Mouse (Mus musculus): Measurements from ENCODE around the gene Themis3. TPM values are rescaled to one million over a fixed set of nuclear protein-coding genes. Genes with fewer than 3 reads are reported as not detected.

Gene Themis3
- not detected for polyA plus RNA-seq (2014; fragmentation: Illumina TruSeq; extraction: RNeasy Lipid Tissue Mini Kit (QIAGEN cat#74804); ENCODE audit: low read depth, low replicate concordance)

DNA sequence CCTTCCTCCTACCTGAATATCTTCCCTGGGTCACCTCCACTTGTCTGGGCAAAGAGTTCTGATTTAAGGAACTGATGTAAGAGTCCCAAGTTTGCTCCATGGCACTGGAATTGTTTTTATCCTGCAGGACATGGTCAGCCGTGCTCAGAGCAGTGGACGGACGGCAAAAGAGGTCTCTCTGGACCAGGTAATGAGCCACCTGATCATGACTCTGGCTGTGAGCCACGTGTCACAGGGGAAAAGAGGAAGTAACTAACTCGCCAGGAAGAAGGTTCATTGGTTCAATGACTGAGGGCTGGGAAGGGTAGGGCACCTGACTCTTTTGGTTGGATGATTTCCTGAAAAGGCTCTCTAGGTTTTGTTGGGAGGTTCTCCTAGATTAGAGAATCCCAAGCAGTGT lies at the start of gene Themis3:
TSS of gene Themis3 (minus strand) at position 187 of the 400 bp plus-strand sequence.

DNA sequence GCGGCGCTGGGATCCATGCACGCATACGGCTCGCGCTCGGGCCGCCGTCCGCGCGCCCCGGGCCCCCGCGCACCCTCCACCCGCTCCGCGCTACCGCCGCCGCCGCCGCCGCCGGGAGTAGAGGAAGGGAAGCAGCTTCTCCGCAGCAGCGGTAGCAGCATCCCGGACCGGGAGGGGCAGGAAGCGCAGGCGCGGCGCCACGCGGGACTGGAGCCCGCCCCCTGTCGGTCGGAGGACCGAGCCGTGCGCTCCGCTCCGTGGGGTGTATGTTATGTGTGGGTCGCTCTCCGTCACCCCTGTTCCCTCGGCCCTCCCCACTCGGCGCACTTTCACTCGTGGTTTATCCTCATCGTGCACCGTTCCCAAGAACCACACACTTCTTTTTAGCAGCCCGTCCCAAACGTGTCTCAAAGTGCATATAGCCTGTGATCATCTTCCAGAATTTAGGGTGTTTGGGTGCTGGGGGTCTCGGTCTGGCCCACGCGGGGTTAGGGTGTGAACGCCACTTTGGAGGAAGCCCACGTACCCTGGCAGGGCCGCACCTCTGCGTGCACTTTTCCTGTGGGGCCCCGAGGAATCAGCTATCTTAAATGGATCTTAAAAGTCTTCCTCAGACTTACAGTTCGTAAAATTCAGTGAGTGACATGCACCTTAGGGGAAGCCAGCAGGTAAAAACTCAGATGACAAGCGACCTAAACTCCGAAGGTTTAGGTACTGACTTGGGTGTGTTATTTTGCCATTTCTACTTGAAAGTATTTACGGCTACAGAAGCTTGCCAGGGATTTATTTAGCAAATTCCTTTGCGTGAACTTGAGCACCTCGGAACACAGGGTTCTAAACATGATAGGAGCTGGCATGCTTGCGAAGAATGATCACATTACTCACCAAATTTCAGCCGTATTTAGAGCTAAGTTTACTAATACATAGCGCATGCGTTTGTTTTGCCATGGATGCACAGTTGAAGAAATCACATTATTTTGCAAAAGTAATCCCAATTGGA lies 74.6 kb downstream of the Themis3 start, which contains the start of gene Rab12:
TSS of gene Rab12 (minus strand) at position 176 of the 1,000 bp plus-strand sequence.

Other genes with a start within 250 kb of the Themis3 start
- 5.0 TPM for gene Mtcl1, start 144.9 kb downstream of the Themis3 start, polyA plus RNA-seq (2014; fragmentation: Illumina TruSeq; extraction: RNeasy Lipid Tissue Mini Kit (QIAGEN cat#74804); ENCODE audit: low read depth, low replicate concordance)
- 45.4 TPM for gene Rab12, start 74.9 kb downstream of the Themis3 start, polyA plus RNA-seq (2014; fragmentation: Illumina TruSeq; extraction: RNeasy Lipid Tissue Mini Kit (QIAGEN cat#74804); ENCODE audit: low read depth, low replicate concordance)

Measured in adipose tissue, adult 10 weeks (tissue).